Mouse (Mus musculus) 416B (cell line): Measurements from ENCODE around the gene Gm16451.
"Not testable (repeated sequence)": the region's sequence is repeated elsewhere in the genome, so short reads cannot be mapped to it uniquely, and the experiment has no call there.

Experiments used
- DNase-seq: peaks from one replicate; pipeline ENCODE4 v3.0.0; 2011; ENCODE audit warnings: low read depth

Gene Gm16451

GRCm38 (mm10) chr7:22118145-22118544, at the start of gene Gm16451:
TSS of gene Gm16451 (minus strand) at chr7:22118245.
- DNase-seq: not testable (repeated sequence)

- DNase-seq: not testable (repeated sequence)
Measured at GRCm38 (mm10) chr7:22163935-22164334, 45.9 kb upstream of the Gm16451 start, which contains the start of gene Vmn1r142. TSS of gene Vmn1r142 (minus strand) at chr7:22164035.

GRCm38 (mm10) chr7:22134641-22135040, 16.6 kb upstream of the Gm16451 start, which contains the start of gene Gm10666:
TSS of gene Gm10666 (minus strand) at chr7:22134741.
- DNase-seq: not testable (repeated sequence)

GRCm38 (mm10) chr7:22068757-22069156, 49.3 kb downstream of the Gm16451 start, which contains the start of gene Vmn1r139:
TSS of gene Vmn1r139 (plus strand) at chr7:22069057.
- not testable (repeated sequence) for DNase-seq
